Mouse (Mus musculus): ENCODE results near the gene Hspa1b. TPM values are rescaled to one million over a fixed set of nuclear protein-coding genes. Genes with fewer than 3 reads are reported as not detected.
"Not testable (repeated sequence)": the region's sequence is repeated elsewhere in the genome, so short reads cannot be mapped to it uniquely, and the experiment has no call there.

Gene Hspa1b
- total RNA-seq, 2 experiments from 2014 or later = 21.5 to 31.4 TPM

DNA sequence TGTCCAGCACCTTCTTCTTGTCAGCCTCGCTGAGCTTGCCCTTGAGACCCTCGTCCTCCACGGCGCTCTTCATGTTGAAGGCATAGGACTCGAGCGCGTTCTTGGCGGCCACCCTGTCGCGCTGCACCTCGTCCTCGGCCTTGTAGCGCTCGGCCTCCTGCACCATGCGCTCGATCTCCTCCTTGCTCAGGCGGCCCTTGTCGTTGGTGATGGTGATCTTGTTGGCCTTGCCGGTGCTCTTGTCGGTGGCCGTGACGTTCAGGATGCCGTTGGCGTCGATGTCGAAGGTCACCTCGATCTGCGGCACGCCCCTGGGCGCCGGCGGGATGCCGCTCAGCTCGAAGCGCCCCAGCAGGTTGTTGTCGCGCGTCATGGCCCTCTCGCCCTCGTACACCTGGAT is 1.7 kb downstream of the Hspa1b start:
- not testable (repeated sequence) for DNase-seq (ENCODE audit: low spot score in 2 of 2)

DNA sequence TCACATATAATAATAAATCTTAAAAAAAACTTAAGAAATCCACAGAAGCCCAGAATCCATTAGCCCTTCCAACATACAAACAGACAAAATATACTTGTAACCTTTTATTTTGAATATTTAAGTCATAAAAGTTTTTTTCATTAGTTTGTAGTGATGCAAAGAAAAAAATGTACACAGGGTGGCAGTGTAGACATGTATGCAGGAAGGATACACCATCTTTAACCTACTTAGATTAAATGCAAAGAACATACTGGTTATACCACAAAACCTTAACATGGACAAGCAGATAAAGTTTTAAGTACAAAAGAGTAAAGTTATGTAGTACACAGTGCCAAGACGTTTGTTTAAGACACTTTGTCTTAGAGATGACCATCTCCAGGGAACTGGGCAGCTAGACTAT is 2.7 kb downstream of the Hspa1b start:
- no peak for DNase-seq (ENCODE audit: low spot score in 2 of 2)

DNA sequence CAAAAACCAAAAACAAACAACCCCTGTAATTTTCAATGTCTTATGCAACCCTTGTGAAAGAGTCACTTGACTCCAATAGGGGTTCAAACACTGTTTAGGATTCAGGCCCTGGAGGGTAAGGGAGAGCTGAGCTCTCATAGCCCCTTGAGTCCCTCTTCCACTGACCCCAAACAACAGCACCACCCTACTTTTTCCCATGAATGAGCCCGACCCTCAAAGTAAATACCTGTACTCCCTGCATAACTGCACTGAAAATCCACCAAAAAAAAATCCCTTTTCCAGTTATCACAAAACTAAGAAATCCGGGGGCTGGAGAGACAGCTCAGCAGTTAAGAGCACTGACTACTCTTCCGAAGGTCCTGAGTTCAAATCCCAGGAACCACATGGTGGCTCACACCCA is 3.2 kb downstream of the Hspa1b start:
- no peak for DNase-seq (ENCODE audit: low spot score in 2 of 2)

- DNase-seq (ENCODE audit: low spot score in 2 of 2) = no peak
These were observed 4.2 kb downstream of the Hspa1b start for GRCm38 (mm10) chr17:34954831-34955230.

- no peak for DNase-seq (ENCODE audit: low spot score in 2 of 2)
These were observed 5.1 kb downstream of the Hspa1b start for GRCm38 (mm10) chr17:34953904-34954303.

DNA sequence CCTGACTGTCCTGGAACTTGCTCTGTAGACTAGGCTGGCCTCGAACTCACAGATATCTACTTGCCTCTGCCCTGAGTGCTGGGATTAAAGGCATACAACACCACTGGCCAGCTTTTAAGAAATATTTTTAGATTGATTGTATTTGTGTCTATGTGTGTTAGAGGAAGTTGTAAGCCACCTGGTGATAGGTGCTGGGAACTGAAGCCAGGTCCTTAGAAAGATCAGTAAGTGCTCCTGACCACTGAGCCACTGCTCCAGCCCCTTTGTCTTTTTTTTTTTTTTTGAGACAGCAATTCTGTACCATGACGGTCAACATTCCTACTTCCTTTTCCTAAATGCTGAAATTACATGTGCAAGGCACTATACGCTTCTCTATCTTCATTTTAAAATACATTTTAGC is 5.8 kb downstream of the Hspa1b start:
- DNase-seq (ENCODE audit: low spot score in 2 of 2) = no peak

DNA sequence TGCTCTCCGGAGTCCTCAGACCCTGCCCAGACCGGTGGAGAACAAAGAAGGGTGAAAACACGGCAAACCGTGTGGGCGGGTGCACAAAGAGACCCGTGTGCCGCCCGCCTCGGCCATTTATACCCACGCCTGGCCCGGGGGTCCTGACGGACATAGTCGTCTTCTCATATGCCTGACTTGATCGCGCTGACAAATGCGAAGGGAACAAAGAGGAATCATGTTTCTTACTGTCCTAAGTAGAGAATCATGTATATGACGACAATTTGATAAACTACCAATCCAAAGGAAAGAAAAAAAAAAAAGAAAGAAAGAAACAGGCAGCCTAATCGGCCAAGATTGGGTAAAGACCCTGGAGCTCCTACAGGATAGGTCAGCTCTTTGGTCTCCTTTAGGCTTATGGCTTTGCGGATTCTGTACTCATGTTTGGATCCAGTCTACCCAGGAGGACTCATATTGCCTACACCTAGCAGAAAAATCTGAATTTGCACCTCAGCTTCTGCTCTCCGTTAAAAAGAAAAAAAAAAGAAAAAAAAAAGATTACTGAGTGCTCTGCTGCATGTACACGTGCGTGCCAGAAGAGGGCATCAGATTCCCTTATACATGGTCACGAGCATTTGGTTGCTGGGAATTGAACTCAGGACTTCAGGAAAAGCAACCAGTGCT is 6.5 kb downstream of the Hspa1b start:
- DNase-seq (ENCODE audit: low spot score in 2 of 2) = peak; percentile 63 to 64

DNA sequence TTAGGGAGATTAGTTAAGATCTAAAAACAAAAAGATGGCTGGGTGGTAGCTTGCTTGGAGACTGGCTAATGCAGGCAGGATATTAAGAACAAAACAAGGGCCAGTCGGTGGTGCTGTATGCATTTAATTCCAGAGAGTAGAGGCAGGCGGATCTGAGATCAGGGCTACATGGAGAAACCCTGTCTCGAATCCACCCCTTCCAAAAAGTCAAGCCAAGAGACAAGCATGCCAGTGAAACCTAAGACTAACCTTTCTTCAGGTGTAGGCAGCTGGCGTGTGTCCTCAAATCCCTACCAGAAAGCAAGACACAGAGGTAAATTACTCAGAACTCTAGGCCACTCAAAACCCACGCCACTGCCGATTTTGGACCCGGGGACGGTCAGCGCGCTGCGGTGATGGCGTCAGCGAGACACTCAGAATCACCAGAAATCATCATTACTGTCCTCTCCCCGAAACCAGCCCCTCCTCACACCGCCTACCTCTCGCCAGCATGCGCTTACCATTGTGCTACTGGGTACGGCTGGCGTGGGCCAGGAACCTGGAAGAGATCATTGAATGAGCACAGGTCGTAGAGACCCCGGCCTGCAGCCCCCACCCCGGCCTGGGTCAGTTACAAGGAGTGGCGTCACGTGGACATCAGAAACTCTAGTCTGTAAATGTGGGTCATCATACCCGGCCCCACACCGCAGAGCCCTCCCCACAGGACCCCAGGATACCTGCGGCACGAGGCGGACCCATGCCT is 7.2 kb downstream of the Hspa1b start:
- DNase-seq (ENCODE audit: low spot score in 2 of 2) = peak; percentile 37 to 45

- no peak for DNase-seq (ENCODE audit: low spot score in 2 of 2)
These were observed 8.3 kb downstream of the Hspa1b start for GRCm38 (mm10) chr17:34950514-34951455.

DNA sequence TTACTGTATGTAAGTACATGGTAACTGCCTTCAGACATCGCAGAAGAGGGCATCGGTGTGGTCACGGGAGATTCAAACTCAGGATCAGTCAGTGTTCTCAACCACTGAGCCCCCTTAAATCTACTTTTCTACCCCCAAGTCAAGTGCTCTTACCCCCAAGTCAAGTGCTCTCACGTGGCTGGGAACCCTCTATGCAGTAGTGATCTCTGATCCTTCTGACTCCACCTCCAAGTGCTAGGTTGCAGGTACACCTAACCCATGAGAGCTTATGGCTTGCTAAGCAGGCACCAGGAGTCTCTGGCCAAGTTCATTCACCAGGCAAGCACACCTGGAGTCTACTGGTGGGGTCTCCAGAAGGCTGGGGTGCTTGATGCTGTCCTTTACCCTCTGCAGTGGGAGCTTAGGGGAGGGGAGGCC is 9.5 kb downstream of the Hspa1b start:
- no peak for DNase-seq (ENCODE audit: low spot score in 2 of 2)

DNA sequence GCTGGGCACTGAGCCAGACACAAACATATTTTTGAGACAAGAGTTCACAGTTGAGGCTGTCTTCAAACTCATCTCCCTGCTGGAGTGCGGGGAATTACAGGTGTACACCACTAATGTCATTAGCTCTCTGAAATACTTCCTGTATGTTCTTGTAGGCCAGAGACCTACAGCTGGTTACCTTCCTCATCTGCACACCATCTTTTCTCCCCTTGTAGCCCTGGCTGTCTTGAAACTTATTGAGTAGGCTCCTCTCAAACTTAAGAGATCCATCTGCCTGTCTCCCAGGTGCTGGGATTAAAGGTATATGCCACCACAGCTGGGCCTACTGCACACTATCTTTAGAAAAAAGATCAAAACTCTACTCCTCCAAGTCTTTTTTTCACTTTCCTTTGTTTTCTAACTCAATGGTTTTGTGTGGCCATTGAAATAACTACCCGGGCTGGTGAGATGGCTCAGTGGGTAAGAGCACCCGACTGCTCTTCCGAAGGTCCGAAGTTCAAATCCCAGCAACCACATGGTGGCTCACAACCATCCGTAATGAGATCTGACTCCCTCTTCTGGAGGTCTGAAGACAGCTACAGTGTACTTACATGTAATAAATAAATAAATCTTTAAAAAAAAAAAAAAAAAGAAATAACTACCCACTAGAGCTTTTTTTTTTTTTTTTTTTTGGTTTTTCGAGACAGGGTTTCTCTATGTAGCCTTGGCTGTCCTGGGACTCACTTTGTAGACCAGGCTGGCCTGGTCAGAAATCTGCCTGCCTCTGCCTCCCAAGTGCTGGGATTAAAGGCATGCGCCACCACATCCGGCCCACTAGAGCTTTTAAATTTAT is 10.1 kb downstream of the Hspa1b start:
- not testable (repeated sequence) for DNase-seq (ENCODE audit: low spot score in 2 of 2)

DNA sequence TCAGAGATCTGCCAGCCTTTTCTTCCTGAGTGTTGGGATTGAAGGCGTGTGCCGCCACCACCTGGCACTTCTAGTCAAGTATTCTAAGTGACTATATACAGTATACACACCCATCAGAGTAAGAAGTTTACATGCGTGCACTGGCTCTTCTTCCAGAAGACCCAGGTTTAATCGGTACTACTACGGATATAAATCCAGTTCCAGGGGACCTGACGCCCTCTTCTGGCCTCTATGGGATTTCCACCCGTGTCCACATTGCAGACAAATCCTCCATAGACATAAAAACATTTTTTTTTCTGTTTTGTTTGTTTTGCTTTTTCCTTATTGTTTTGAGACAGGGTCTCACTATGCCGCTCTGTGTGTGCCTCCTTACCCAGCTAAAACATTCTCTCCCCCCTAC is 11.4 kb downstream of the Hspa1b start:
- no peak for DNase-seq (ENCODE audit: low spot score in 2 of 2)

- no peak for DNase-seq (ENCODE audit: low spot score in 2 of 2)
These were observed 12.4 kb downstream of the Hspa1b start for GRCm38 (mm10) chr17:34946486-34947140.

- DNase-seq (ENCODE audit: low spot score in 2 of 2) = no peak
These were observed 14.7 kb downstream of the Hspa1b start for GRCm38 (mm10) chr17:34944362-34944761.

DNA sequence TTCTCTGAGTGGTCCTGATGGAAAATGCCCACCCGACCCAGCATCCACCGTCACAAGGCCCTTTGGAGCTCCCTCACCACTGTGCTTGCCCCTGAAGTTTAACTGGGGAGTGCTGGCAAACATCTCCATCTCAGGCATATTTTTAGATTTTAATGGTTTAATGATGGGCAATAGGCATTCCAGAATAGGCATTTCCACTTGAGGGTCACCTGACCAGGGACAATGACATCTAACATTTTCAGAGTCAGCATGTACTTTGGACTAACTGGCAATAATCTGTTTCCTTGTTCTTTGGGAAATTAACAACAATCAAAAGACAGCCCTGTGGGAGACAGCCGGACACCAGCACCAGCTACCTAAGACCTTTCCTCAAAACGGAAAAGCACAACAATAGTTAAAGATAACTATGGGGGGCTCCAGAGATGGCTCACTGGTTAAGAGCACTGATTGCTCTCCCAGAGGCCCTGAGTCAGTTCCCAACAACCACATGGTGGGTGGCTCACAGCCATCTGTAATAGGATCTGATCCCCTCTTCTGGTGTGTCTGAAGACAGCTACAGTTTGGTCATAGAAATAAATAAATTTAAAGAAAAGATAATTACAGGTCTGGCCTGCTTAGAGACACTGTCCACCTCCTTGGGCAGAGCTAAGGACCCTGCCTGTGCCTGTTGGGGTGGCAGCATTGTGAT is 15.8 kb downstream of the Hspa1b start:
- no peak for DNase-seq (ENCODE audit: low spot score in 2 of 2)

GRCm38 (mm10) chr17:34941344-34942041 is 17.5 kb downstream of the Hspa1b start:
- no peak for DNase-seq (ENCODE audit: low spot score in 2 of 2)

GRCm38 (mm10) chr17:34937960-34938505 is 21.0 kb downstream of the Hspa1b start:
- DNase-seq (ENCODE audit: low spot score in 2 of 2) = no peak

DNA sequence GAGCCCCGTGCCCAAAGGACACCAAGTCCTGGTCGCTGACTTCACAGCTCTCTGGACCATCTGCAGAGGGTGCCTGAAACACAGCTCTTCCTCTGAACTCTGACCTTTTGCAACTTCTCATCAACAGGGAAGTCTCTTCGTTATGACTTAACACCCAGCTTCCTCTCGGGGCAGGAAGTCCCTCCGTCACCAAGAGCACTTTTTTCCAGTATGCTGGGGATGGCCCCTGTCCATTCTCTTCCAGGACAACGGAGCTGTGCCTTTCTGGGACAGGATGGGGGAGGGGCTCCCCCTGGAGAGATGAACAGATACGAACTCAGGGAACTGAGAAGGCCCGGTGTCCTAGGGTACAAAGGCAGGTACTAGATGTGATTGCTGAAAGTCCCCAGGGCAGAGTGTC is 24.2 kb downstream of the Hspa1b start:
- DNase-seq (ENCODE audit: low spot score in 2 of 2) = no peak

DNA sequence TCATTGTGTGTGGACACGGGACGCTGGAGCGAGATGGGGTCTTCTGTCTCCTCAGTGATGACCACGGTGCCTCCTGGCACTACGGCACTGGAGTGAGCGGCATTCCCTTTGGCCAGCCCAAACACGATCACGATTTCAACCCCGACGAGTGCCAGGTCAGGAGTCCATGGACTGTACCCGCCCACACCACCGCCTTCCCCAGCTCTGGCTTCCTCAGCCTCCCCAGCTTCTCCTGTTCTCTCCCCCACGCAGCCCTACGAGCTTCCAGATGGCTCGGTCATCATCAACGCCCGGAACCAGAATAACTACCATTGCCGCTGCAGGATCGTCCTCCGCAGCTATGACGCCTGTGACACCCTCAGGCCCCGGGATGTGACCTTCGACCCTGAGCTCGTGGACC is 25.0 kb downstream of the Hspa1b start:
- peak; percentile 38 to 48 for DNase-seq (ENCODE audit: low spot score in 2 of 2)

Measured in left cerebral cortex, adult 18-20 months (tissue).